Comparison of ENCODE assay signal across 19 mouse cellular contexts in the genomic region with DNA sequence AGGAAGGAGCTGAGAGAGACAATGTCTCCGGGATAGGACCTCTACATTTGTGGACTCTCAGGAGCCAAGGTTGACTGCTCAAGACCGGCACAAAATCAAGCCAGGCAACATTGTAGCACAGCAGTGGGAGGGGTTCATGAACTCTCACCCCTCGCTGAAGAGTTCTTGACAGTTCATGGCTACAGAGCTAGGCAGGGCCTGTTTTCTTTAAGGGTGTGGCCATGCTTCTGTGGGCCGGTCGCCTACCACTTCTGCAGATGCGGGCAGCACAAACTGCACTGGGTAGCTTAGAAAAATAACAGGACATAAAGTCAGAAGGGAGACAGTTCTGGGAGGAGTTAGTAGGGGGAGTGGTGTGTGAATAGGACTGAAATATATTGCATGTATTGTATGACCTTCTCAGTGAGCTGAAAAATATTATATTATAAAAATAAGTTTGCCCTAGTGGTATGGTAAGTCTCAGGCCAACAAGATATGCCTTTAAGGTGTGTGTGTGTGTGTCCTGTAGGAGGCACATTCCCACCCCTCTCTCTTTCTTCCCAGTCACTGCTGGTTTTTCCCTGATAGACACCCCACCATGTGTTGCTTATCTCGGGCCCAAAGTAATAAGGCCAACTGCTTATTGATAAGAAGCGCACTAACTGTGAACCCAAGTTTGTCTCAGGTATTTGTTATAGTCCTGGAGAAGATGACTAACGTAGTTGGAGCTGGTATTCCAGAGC. TPM values are rescaled to one million over a fixed set of nuclear protein-coding genes. Genes with fewer than 3 reads are reported as not detected.
DNase-seq lines count a peak whose midpoint lies in the region; ATAC-seq and TF ChIP-seq lines count a peak whose summit lies in the region.
"Had no signal": no experiment of that assay in that cellular context is flagged by ENCODE, and none has a peak within 500 bp of the region (broad histone marks: within the 10 kb centered on the region; RNA-seq: fewer than 3 reads in every experiment).

No protein-coding gene starts in this region.

- WGBS in heart, embryonic 13.5 days, result 58% methylated on average over 9 of the region's 9 CpGs
- whole genome bisulfite sequencing in intestine, embryonic 15.5 days, result 60% methylated on average over 9 of the region's 9 CpGs
- WGBS in liver, embryonic 14.5 days (ENCODE audit: insufficient replicate concordance), result 26% methylated on average over 9 of the region's 9 CpGs
- WGBS in stomach, embryonic 16.5 days, result 59% methylated on average over 9 of the region's 9 CpGs
- 82% methylated on average over 9 of the region's 9 CpGs for WGBS in limb, embryonic 10.5 days

- H3K4me3 ChIP-seq in heart, embryonic 13.5 days, result no peak overlapping the region
- no peak overlapping the region for H3K4me3 ChIP-seq in intestine, embryonic 15.5 days (replicated peaks)
- no peak overlapping the region for H3K4me3 ChIP-seq in liver, embryonic 14.5 days (ENCODE audit: insufficient read depth in 1 of 2, low read depth in 2 of 2, low read length in 2 of 2)
- no peak overlapping the region for H3K4me3 ChIP-seq in stomach, embryonic 16.5 days (replicated peaks; ENCODE audit: low read length)
- H3K4me3 ChIP-seq in limb, embryonic 10.5 days, result no peak overlapping the region
- H3K4me3 ChIP-seq: erythroblast, embryonic 14.5 days; forebrain, embryonic 15.5 days; heart, embryonic 15.5 days; hindbrain, embryonic 10.5 days; megakaryocyte, embryonic 14.5 days; neural tube, embryonic 12.5 days had no signal

- no peak overlapping the region for H3K27ac ChIP-seq in heart, embryonic 13.5 days (replicated peaks)
- H3K27ac ChIP-seq in intestine, embryonic 15.5 days, result no peak overlapping the region
- H3K27ac ChIP-seq in liver, embryonic 14.5 days, result peak overlapping the region; percentile 12
- peak overlapping the region; percentile 26; the same call in 1 of the 2 replicates for H3K27ac ChIP-seq in stomach, embryonic 16.5 days (ENCODE audit: low read length)
- H3K27ac ChIP-seq in limb, embryonic 10.5 days, result no peak overlapping the region
- H3K27ac ChIP-seq: forebrain, embryonic 15.5 days; heart, embryonic 15.5 days; hindbrain, embryonic 10.5 days; neural tube, embryonic 12.5 days had no signal

- TF ChIP-seq CTCF in liver, embryonic 14.5 days (IDR thresholded peaks at IDR 0.05; ENCODE audit: low read depth), result peak; percentile 35; the same call in 1 of the 2 replicates

- no peak for DNase-seq in heart, adult 8-10 months (ENCODE audit: low spot score)
- peak; percentile 58 to 62 (median 59) for DNase-seq in liver, embryonic 14.5 days (ENCODE audit: low read depth in 3 of 3, low spot score in 3 of 3)
- DNase-seq in left cerebral cortex, postnatal 10 days (ENCODE audit: extremely low spot score in 1 of 2, low spot score in 2 of 2), result no peak
- DNase-seq in limb, embryonic 10.5 days (ENCODE audit: low spot score), result no peak
- no peak for DNase-seq in ovary, adult 18-20 months (ENCODE audit: low spot score)
- DNase-seq: adrenal gland, adult 8-10 months; cerebellum, adult 8-10 months; heart, adult 11 months; right cerebral cortex, postnatal 25 days had no signal

- no peak overlapping the region for H3K9ac ChIP-seq in heart, embryonic 13.5 days
- no peak overlapping the region for H3K9ac ChIP-seq in intestine, embryonic 15.5 days
- H3K9ac ChIP-seq in liver, embryonic 14.5 days (replicated peaks), result 0 out of 2 replicates have a peak overlapping the region, but pooled peaks have one; percentile 33
- no peak overlapping the region for H3K9ac ChIP-seq in stomach, embryonic 16.5 days (ENCODE audit: low read length)
- H3K9ac ChIP-seq: forebrain, embryonic 15.5 days; heart, embryonic 15.5 days; neural tube, embryonic 12.5 days had no signal

- H3K9me3 ChIP-seq in heart, embryonic 13.5 days, result no peaks in the 10 kb centered on the region
- H3K9me3 ChIP-seq in intestine, embryonic 15.5 days, result no peaks in the 10 kb centered on the region
- H3K9me3 ChIP-seq in liver, embryonic 14.5 days (ENCODE audit: control insufficient read depth, low read length), result no peaks in the 10 kb centered on the region
- H3K9me3 ChIP-seq in stomach, embryonic 16.5 days (replicated peaks; ENCODE audit: control insufficient read depth, low read length), result no peaks in the 10 kb centered on the region
- no peaks in the 10 kb centered on the region for H3K9me3 ChIP-seq in limb, embryonic 10.5 days (replicated peaks)
- H3K9me3 ChIP-seq: forebrain, embryonic 15.5 days; heart, embryonic 15.5 days; hindbrain, embryonic 10.5 days; megakaryocyte, embryonic 14.5 days; neural tube, embryonic 12.5 days had no signal

- H3K4me1 ChIP-seq in heart, embryonic 13.5 days, result peaks cover under 1% of the 10 kb centered on the region; the same call in 1 of the 2 replicates
- H3K4me1 ChIP-seq in intestine, embryonic 15.5 days (replicated peaks), result no peaks in the 10 kb centered on the region
- H3K4me1 ChIP-seq in liver, embryonic 14.5 days (replicated peaks; ENCODE audit: control insufficient read depth in 2 of 2, insufficient read depth in 2 of 2, low read length in 1 of 2), result peaks cover 12 to 34% of the 10 kb centered on the region in 2 experiments
- H3K4me1 ChIP-seq in stomach, embryonic 16.5 days (ENCODE audit: control insufficient read depth, insufficient read depth, low read length), result no peaks in the 10 kb centered on the region
- H3K4me1 ChIP-seq in limb, embryonic 10.5 days, result 0 out of 2 replicates have a peak, but pooled peaks cover 7% of the 10 kb centered on the region
- H3K4me1 ChIP-seq: forebrain, embryonic 15.5 days; heart, embryonic 15.5 days; megakaryocyte, embryonic 14.5 days; neural tube, embryonic 12.5 days had no signal

- H3K36me3 ChIP-seq in heart, embryonic 13.5 days, result no peaks in the 10 kb centered on the region
- H3K36me3 ChIP-seq in intestine, embryonic 15.5 days, result no peaks in the 10 kb centered on the region
- H3K36me3 ChIP-seq in liver, embryonic 14.5 days (replicated peaks; ENCODE audit: control insufficient read depth, insufficient read depth, low read depth), result no peaks in the 10 kb centered on the region
- no peaks in the 10 kb centered on the region for H3K36me3 ChIP-seq in stomach, embryonic 16.5 days (ENCODE audit: control insufficient read depth, insufficient read depth, low read length)
- H3K36me3 ChIP-seq in limb, embryonic 10.5 days, result no peaks in the 10 kb centered on the region
- H3K36me3 ChIP-seq: forebrain, embryonic 15.5 days; heart, embryonic 15.5 days; hindbrain, embryonic 10.5 days; neural tube, embryonic 12.5 days had no signal

- 0 out of 2 replicates have a peak, but pooled peaks have one; percentile 31 for ATAC-seq in heart, embryonic 13.5 days (ENCODE audit: extremely low read depth, insufficient number of reproducible peaks, low FRiP score, low TSS enrichment)
- ATAC-seq in intestine, embryonic 15.5 days, result peak; percentile 77
- ATAC-seq in liver, embryonic 14.5 days (ENCODE audit: insufficient read depth), result peak; percentile 85
- ATAC-seq in stomach, embryonic 16.5 days (ENCODE audit: insufficient read depth, low FRiP score), result peak; percentile 53; the same call in 1 of the 2 replicates
- ATAC-seq: forebrain, embryonic 15.5 days; lung, postnatal 0 days had no signal

- no peaks in the 10 kb centered on the region for H3K27me3 ChIP-seq in heart, embryonic 13.5 days (replicated peaks)
- H3K27me3 ChIP-seq in intestine, embryonic 15.5 days (replicated peaks), result no peaks in the 10 kb centered on the region
- no peaks in the 10 kb centered on the region for H3K27me3 ChIP-seq in liver, embryonic 14.5 days (ENCODE audit: control insufficient read depth, insufficient read depth, low read length)
- no peaks in the 10 kb centered on the region for H3K27me3 ChIP-seq in stomach, embryonic 16.5 days (ENCODE audit: control insufficient read depth, insufficient read depth, low read length)
- no peaks in the 10 kb centered on the region for H3K27me3 ChIP-seq in limb, embryonic 10.5 days (ENCODE audit: low read depth, poor library complexity, severe bottlenecking)
- H3K27me3 ChIP-seq: forebrain, embryonic 15.5 days; heart, embryonic 15.5 days; neural tube, embryonic 12.5 days had no signal

- H3K4me2 ChIP-seq in heart, embryonic 13.5 days, result no peak overlapping the region
- H3K4me2 ChIP-seq in intestine, embryonic 15.5 days (replicated peaks), result no peak overlapping the region
- H3K4me2 ChIP-seq in liver, embryonic 14.5 days (ENCODE audit: low read depth), result peak overlapping the region; percentile 50
- H3K4me2 ChIP-seq in stomach, embryonic 16.5 days (ENCODE audit: low read depth, low read length), result no peak overlapping the region
- H3K4me2 ChIP-seq: forebrain, embryonic 15.5 days; heart, embryonic 15.5 days; neural tube, embryonic 12.5 days had no signal

- intact Hi-C loops in left cerebral cortex, postnatal 10 days (cut with DNase I), result loop anchor here (5.0 kb wide), 1 partner anchor 91 kb away; no protein-coding TSS in a partner anchor

- peak; percentile 91 for TF ChIP-seq EP300 in liver, embryonic 14.5 days (IDR thresholded peaks at IDR 0.05; ENCODE audit: low read depth)

RNA-seq across cellular contexts. Expression of gene Mphosph6, which starts 30.5 kb away (rescaled TPM):
- polyA plus RNA-seq in heart, embryonic 13.5 days (2015; fragmentation: Nextera tagmentation; extraction: Ambion mirVana), result 37.2 and 37.6 TPM in 2 replicates
- 10 to 100 TPM in 2 of 4 experiments, 1 to 10 TPM in 2; 4.7 to 10.2 (median 9.4) TPM for total RNA-seq in heart, adult 8-10 months (2022)
- polyA plus RNA-seq in intestine, embryonic 15.5 days (2015; fragmentation: Nextera tagmentation; extraction: Ambion mirVana), result 49.7 and 54.5 TPM in 2 replicates
- 12.7 and 21.9 TPM in 2 replicates for polyA plus RNA-seq in liver, embryonic 14.5 days (2012; rRNA removed)
- 34.4 and 37.5 TPM in 2 replicates for polyA plus RNA-seq in liver, embryonic 14.5 days (2014; fragmentation: Nextera tagmentation; extraction: Ambion mirVana)
- 54.4 and 60.9 TPM in 2 replicates for polyA plus RNA-seq in stomach, embryonic 16.5 days (2015; fragmentation: Nextera tagmentation; extraction: Ambion mirVana)
- 10 to 100 TPM; 20.7 to 21.6 TPM for total RNA-seq in left cerebral cortex, postnatal 10 days (2021)
- polyA plus RNA-seq in limb, embryonic 10.5 days (2016; fragmentation: Nextera tagmentation; extraction: Ambion mirVana), result 70.4 and 80.8 TPM in 2 replicates

Comparison
In these comparisons a context has a peak if more than half of its experiments do, and no peak if none do; other contexts are left out.
1. ATAC-seq: peak in every context shown above with its lines; median percentile 85 in liver, embryonic 14.5 days; 77 in intestine, embryonic 15.5 days; 53 in stomach, embryonic 16.5 days; 31 in heart, embryonic 13.5 days.
2. H3K27ac ChIP-seq: peak in liver, embryonic 14.5 days (single experiment) and stomach, embryonic 16.5 days (single experiment); none in heart, embryonic 13.5 days (single experiment), intestine, embryonic 15.5 days (single experiment) and limb, embryonic 10.5 days (single experiment).
3. DNase-seq: peak in liver, embryonic 14.5 days (3 of 3); none in heart, adult 8-10 months (single experiment), left cerebral cortex, postnatal 10 days (0 of 2), limb, embryonic 10.5 days (single experiment) and ovary, adult 18-20 months (single experiment).